Mouse (Mus musculus) heart, adult 2 months (tissue): ENCODE measurements at regions not wholly inside any gene's neighbourhood (a gene's known extent, or its start where the extent isn't known, plus 50 kb on each side); places are given as distances from the start of the nearest gene placed in this dataset.

ENCODE experiments used
- CTCF ChIP-seq: fragments of 200-600 bp; IDR thresholded peaks from 2 replicates; pipeline ENCODE4 v1.8.1; 2022; ENCODE audit warnings: antibody characterized with exemption, mild to moderate bottlenecking, moderate library complexity
- POLR2A ChIP-seq: fragments of 200-500 bp; IDR thresholded peaks from 2 replicates; pipeline ENCODE4 v1.6.1; 2011; ENCODE audit warnings: mild to moderate bottlenecking, low read depth, low read length, control low read depth; ENCODE audit not compliant: insufficient read depth

DNA sequence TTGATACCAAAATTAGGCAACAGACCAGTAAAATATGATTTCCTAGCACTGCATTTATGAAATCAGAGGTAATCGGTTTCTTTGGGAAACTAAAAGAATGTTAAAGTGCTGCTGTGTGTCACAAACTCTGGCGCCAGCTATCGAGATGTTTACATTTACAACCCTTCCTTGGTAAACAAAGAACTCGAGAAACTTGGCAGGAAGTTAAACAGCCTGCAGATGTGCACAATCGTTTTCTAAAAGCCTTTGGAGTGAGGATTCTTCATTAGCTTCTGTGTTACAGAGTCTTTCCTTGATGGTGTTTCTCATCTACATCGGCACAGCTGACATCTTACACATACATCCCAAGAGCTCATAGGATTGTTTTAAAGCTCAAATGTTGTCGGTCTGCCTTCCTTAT, 209.7 kb downstream of the Slitrk6 start:
- no peak for TF ChIP-seq POLR2A
- no peak for TF ChIP-seq CTCF
